Mouse (Mus musculus): ENCODE measurements around the gene Gm45234. TPM values are rescaled to one million over a fixed set of nuclear protein-coding genes. Genes with fewer than 3 reads are reported as not detected.
A peak's percentile ranks its signal among the peaks of the same experiment; 100 is the strongest.

The Gm45234 gene
- total and polyA plus RNA-seq, 3 experiments, result not detected

GRCm38 (mm10) chr6:124758849-124759232 is 3.0 kb upstream of the Gm45234 start:
- H3K27ac ChIP-seq (ENCODE audit: insufficient read depth, low read depth), result no peak overlapping the region
- H3K4me3 ChIP-seq (replicated peaks in 1 of 3; ENCODE audit: low read depth in 2 of 3, low read length in 2 of 3, poor library complexity in 1 of 3), result peak overlapping the region in 1 of 3 experiments; percentile 12
- TF ChIP-seq JUN (IDR thresholded peaks at IDR 0.05; ENCODE audit: insufficient read depth, low read depth, low read length) (no peak), MEF2A (IDR thresholded peaks at IDR 0.05; ENCODE audit: borderline replicate concordance, low read depth, low read length) (no peak), ETS1 (conservative IDR thresholded peaks at IDR 0.05; ENCODE audit: low read depth, low read length) (no peak), USF2 (conservative IDR thresholded peaks at IDR 0.05; ENCODE audit: low read depth, low read length) (no peak)
- H3K9me3 ChIP-seq (replicated peaks; ENCODE audit: low read length), result no peaks in the 10 kb centered on the region
- H3K36me3 ChIP-seq (replicated peaks in 1 of 2; ENCODE audit: control insufficient read depth in 1 of 2, insufficient read depth in 1 of 2, low read length in 1 of 2), result peaks cover 16 to 44% of the 10 kb centered on the region in 2 experiments
- in situ Hi-C loops (cut with MboI; ENCODE audit: low pct_ligation_motif_present, low pct_unique_long_range_greater_than_20kb, low sequenced_read_pairs), result no loop called here
- H3K4me1 ChIP-seq (ENCODE audit: control insufficient read depth in 1 of 2, insufficient read depth in 2 of 2), result peaks cover 5 to 39% of the 10 kb centered on the region in 2 experiments
- no peak for DNase-seq (ENCODE audit: extremely low read depth)
- dilution Hi-C loops (cut with MboI; ENCODE audit: extremely low pct_ligation_motif_present, extremely low pct_unique_long_range_greater_than_20kb, low sequenced_read_pairs), result no loop called here
- H3K79me2 ChIP-seq (replicated peaks; ENCODE audit: control insufficient read depth, extremely low read depth, insufficient read depth, poor library complexity, severe bottlenecking), result peaks cover 6% of the 10 kb centered on the region; the same call in 1 of the 2 replicates
- H3K27me3 ChIP-seq (replicated peaks), result no peaks in the 10 kb centered on the region
- peak overlapping the region; percentile 65 for H3K9ac ChIP-seq (ENCODE audit: insufficient read depth, low read depth)
- H3K4me2 ChIP-seq (ENCODE audit: insufficient read depth, low read depth, poor library complexity, severe bottlenecking), result peak overlapping the region; percentile 79

GRCm38 (mm10) chr6:124757909-124758848 is 2.4 kb upstream of the Gm45234 start:
- in situ Hi-C loops (cut with MboI; ENCODE audit: low pct_ligation_motif_present, low pct_unique_long_range_greater_than_20kb, low sequenced_read_pairs) (no loop called here), dilution Hi-C loops (cut with MboI; ENCODE audit: extremely low pct_ligation_motif_present, extremely low pct_unique_long_range_greater_than_20kb, low sequenced_read_pairs) (no loop called here)
- H3K27me3 ChIP-seq (replicated peaks), result no peaks in the 10 kb centered on the region

More at GRCm38 (mm10) chr6:124757909-124758848, 2.4 kb upstream of the Gm45234 start:
- no peak overlapping the region for H3K4me3 ChIP-seq (replicated peaks in 1 of 3; ENCODE audit: low read depth in 2 of 3, low read length in 2 of 3, poor library complexity in 1 of 3)
- peaks cover 14 to 42% of the 10 kb centered on the region in 2 experiments for H3K36me3 ChIP-seq (replicated peaks in 1 of 2; ENCODE audit: control insufficient read depth in 1 of 2, insufficient read depth in 1 of 2, low read length in 1 of 2)
- no peaks in the 10 kb centered on the region for H3K9me3 ChIP-seq (replicated peaks; ENCODE audit: low read length)
- peak overlapping the region; percentile 95 for H3K9ac ChIP-seq (ENCODE audit: insufficient read depth, low read depth)
- H3K4me1 ChIP-seq (ENCODE audit: control insufficient read depth in 1 of 2, insufficient read depth in 2 of 2), result peaks cover 5 to 39% of the 10 kb centered on the region in 2 experiments
- DNase-seq (ENCODE audit: extremely low read depth), result no peak
- peaks cover 6% of the 10 kb centered on the region; the same call in 1 of the 2 replicates for H3K79me2 ChIP-seq (replicated peaks; ENCODE audit: control insufficient read depth, extremely low read depth, insufficient read depth, poor library complexity, severe bottlenecking)
- H3K27ac ChIP-seq (ENCODE audit: insufficient read depth, low read depth), result no peak overlapping the region
- H3K4me2 ChIP-seq (ENCODE audit: insufficient read depth, low read depth, poor library complexity, severe bottlenecking), result 0 out of 2 replicates have a peak overlapping the region, but pooled peaks have one; percentile 16
- TF ChIP-seq ETS1 (conservative IDR thresholded peaks at IDR 0.05; ENCODE audit: low read depth, low read length) (no peak), GABPA (IDR thresholded peaks at IDR 0.05; ENCODE audit: insufficient replicate concordance, low read depth, low read length) (no peak), POLR2AphosphoS2 (IDR thresholded peaks at IDR 0.05; ENCODE audit: low read depth, low read length) (no peak), SIN3A (IDR thresholded peaks at IDR 0.05; ENCODE audit: low read length) (no peak), MYC (IDR thresholded peaks at IDR 0.05; ENCODE audit: low read depth, low read length) (no peak), JUND (conservative IDR thresholded peaks at IDR 0.05; ENCODE audit: low read depth, low read length) (no peak), CHD1 (IDR thresholded peaks at IDR 0.05; ENCODE audit: low read depth, low read length) (no peak), TCF12 (IDR thresholded peaks at IDR 0.05; ENCODE audit: low read depth, low read length) (no peak), USF2 (conservative IDR thresholded peaks at IDR 0.05; ENCODE audit: low read depth, low read length) (no peak), ELF1 (IDR thresholded peaks at IDR 0.05; ENCODE audit: low read depth, low read length) (no peak), TBP (conservative IDR thresholded peaks at IDR 0.05; ENCODE audit: low read depth, low read length) (no peak), BHLHE40 (IDR thresholded peaks at IDR 0.05; ENCODE audit: low read depth, low read length) (no peak), NELFE (IDR thresholded peaks at IDR 0.05; ENCODE audit: low read depth, low read length) (no peak), MAX (IDR thresholded peaks at IDR 0.05; ENCODE audit: low read length) (no peak), ZKSCAN1 (IDR thresholded peaks at IDR 0.05; ENCODE audit: borderline replicate concordance, low read depth, low read length) (no peak), E2F4 (IDR thresholded peaks at IDR 0.05; ENCODE audit: insufficient replicate concordance, low read depth, low read length) (no peak), POLR2A (IDR thresholded peaks at IDR 0.05; ENCODE audit: low read depth, low read length) (no peak)

Measured in CH12.LX (cell line).